Mouse (Mus musculus) midbrain, postnatal 0 days (tissue): ENCODE measurements around the gene Ets1. TPM values are rescaled to one million over a fixed set of nuclear protein-coding genes. Genes with fewer than 3 reads are reported as not detected.

Experiments used
- ATAC-seq: fragments of 200-750 bp; cut with Nextera tagmentation; 2 replicates; pipeline ENCODE4 v1.8.0; 2017; ENCODE audit warnings: moderate number of reproducible peaks, mild to moderate bottlenecking, moderate TSS enrichment, moderate library complexity; ENCODE audit not compliant: low FRiP score
- DNase-seq: peaks from one replicate; pipeline ENCODE4 v3.0.0-alpha.2; 2015; ENCODE audit warnings: low spot score
- H3K27ac ChIP-seq: fragments of 300-500 bp; sonication (generic); 2 replicates; pipeline ENCODE4 v1.5.1; 2014; ENCODE audit warnings: low read depth, mild to moderate bottlenecking, low read length, mixed read lengths
- H3K27me3 ChIP-seq: fragments of 300-500 bp; sonication (generic); 2 replicates; pipeline ENCODE4 v1.6.1; 2014; ENCODE audit warnings: low read length, control low read depth, mixed read lengths; ENCODE audit not compliant: insufficient read depth
- H3K36me3 ChIP-seq: fragments of 300-500 bp; sonication (generic); 2 replicates; pipeline ENCODE4 v1.6.1; 2014; ENCODE audit warnings: low read length, control low read depth, mixed read lengths; ENCODE audit not compliant: insufficient read depth
- H3K4me1 ChIP-seq: fragments of 300-500 bp; sonication (generic); 2 replicates; pipeline ENCODE4 v1.6.1; 2014; ENCODE audit warnings: mild to moderate bottlenecking, control low read depth, antibody characterized with exemption, low read length, mixed read lengths; ENCODE audit not compliant: insufficient read depth
- H3K4me2 ChIP-seq: fragments of 300-500 bp; sonication (generic); 2 replicates; pipeline ENCODE4 v1.6.1; 2014; ENCODE audit warnings: low read depth, mild to moderate bottlenecking, low read length, mixed read lengths; ENCODE audit not compliant: poor library complexity, severe bottlenecking
- H3K4me3 ChIP-seq: fragments of 300-500 bp; sonication (generic); 2 replicates; pipeline ENCODE4 v1.5.1; 2014; ENCODE audit warnings: low read depth, mild to moderate bottlenecking, low read length, moderate library complexity
- H3K9ac ChIP-seq: fragments of 300-500 bp; sonication (generic); replicated peaks from 2 replicates; pipeline ENCODE4 v1.6.1; 2014; ENCODE audit warnings: mild to moderate bottlenecking, low read length, moderate library complexity, mixed read lengths; ENCODE audit not compliant: poor library complexity, severe bottlenecking
- H3K9me3 ChIP-seq: fragments of 300-500 bp; sonication (generic); 2 replicates; pipeline ENCODE4 v1.6.1; 2016; ENCODE audit warnings: low read length, control low read depth
- CTCF ChIP-seq: IDR thresholded peaks from 2 replicates; pipeline ENCODE4 v1.5.1; 2016; ENCODE audit warnings: antibody characterized with exemption, mild to moderate bottlenecking
- WGBS: fragments of 180-500 bp; shearing (Covaris S2); extraction: QIAGEN DNeasy Blood & Tissue Kit; methylation state at CpG from one replicate; pipeline ENCODE4 v1.1.7; 2014; 5-methylcytosine and 5-hydroxymethylcytosine counted together
- polyA plus RNA-seq: library from polyadenylated mRNA; unstranded; fragments of >200 nt; fragmentation: Nextera tagmentation; extraction: Ambion mirVana; gene quantifications from 2 replicates; pipeline ENCODE4 v1.2.1, GENCODE M21; 2015
- total RNA-seq: library from RNA; depleted of rRNA; stranded (reverse); fragments of >200 nt; gene quantifications from 2 replicates; pipeline ENCODE4 v1.2.3, GENCODE M21; 2014

Ets1 gene
- total and polyA plus RNA-seq, 2 experiments from 2014 or later = 8.9 to 10.8 TPM

DNA sequence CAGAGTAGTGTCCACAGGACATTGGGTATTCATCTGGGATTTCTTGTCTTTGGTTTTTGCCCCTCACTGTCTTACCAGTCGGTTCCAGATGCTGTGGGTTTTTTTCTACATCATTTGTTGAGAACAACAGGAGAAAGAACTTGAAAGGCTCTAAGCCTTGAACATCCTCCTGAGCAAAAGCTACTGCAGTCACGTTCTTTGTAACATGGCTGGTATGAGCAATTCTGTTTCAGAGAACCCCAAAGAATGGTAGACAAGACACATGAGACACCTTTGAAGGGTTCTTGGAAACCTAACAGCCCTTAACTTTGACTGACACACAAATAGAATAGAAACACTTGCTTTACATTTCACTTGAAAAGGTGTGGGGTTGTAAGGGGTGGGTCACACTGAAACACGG lies 86.9 kb downstream of the Ets1 start:
- 76% methylated on average over 3 of the region's 3 CpGs for WGBS

GRCm38 (mm10) chr9:32724131-32724825 lies 88.3 kb downstream of the Ets1 start:
- TF ChIP-seq CTCF = no peak
- Histone ChIP-seq H3K9me3 (no peaks in the 10 kb centered on the region), H3K4me2 (no peak overlapping the region), H3K4me1 (no peaks in the 10 kb centered on the region), H3K27ac (no peak overlapping the region), H3K36me3 (no peaks in the 10 kb centered on the region), H3K27me3 (no peaks in the 10 kb centered on the region), H3K9ac (no peak overlapping the region), H3K4me3 (no peak overlapping the region)
- no peak for ATAC-seq
- 88% methylated on average over 7 of the region's 7 CpGs for WGBS
- no peak for DNase-seq

More for the DNA sequence above, 86.9 kb downstream of the Ets1 start:
- Histone ChIP-seq H3K4me3 (no peak overlapping the region), H3K27me3 (no peaks in the 10 kb centered on the region), H3K36me3 (no peaks in the 10 kb centered on the region), H3K4me1 (no peaks in the 10 kb centered on the region), H3K27ac (no peak overlapping the region), H3K4me2 (no peak overlapping the region), H3K9ac (no peak overlapping the region), H3K9me3 (no peaks in the 10 kb centered on the region)
- ATAC-seq (no peak), DNase-seq (no peak)
- TF ChIP-seq CTCF = no peak

DNA sequence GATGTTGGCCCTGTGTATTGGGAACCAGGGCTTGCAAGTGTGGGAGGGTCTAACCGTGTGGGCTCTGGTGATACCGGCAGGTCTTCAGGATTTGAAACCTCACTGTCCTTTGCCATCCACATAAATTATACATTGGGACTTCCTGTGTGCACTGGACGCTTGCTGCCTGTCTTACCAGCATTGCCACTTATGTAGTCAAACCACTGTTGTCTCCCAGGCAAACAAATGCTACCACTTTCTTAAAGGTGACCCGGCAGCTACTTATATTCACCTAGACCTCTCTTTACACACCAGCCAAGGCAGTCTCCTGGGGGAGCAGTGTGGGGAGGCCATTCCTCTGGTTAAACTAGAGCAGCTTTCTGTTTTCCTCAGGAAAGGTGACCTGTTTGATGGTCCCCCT lies 89.9 kb downstream of the Ets1 start:
- H3K27ac ChIP-seq = no peak overlapping the region
- no peaks in the 10 kb centered on the region for H3K9me3 ChIP-seq
- no peak for TF ChIP-seq CTCF
- WGBS = 87% methylated on average over 4 of the region's 4 CpGs
- no peaks in the 10 kb centered on the region for H3K27me3 ChIP-seq
- no peak overlapping the region for H3K4me2 ChIP-seq
- ATAC-seq = no peak
- H3K36me3 ChIP-seq = no peaks in the 10 kb centered on the region
- DNase-seq = no peak
- H3K4me3 ChIP-seq = no peak overlapping the region
- no peak overlapping the region for H3K9ac ChIP-seq
- no peaks in the 10 kb centered on the region for H3K4me1 ChIP-seq

DNA sequence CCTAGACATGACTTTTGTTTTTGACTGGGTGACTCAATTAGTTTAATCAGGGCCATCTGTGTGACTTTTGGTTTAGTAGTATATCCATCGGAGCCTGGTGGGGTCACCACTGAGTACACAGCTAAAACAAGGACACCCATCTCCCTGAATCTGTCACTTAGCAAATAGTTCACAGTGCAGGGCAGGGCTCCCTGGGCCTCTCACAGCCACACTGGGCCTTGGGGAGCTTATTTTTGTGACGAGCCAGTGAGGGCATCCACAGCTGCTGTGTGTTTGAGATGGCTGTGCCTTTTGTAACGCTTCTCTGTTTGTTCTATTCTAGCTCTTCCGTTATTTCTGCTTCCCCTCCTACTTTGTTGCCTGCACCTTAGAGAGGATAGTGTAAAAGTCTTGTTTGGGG lies 90.6 kb downstream of the Ets1 start:
- DNase-seq (no peak), ATAC-seq (no peak)
- H3K27me3 ChIP-seq = no peaks in the 10 kb centered on the region
- no peak overlapping the region for H3K4me2 ChIP-seq
- no peak overlapping the region for H3K27ac ChIP-seq
- TF ChIP-seq CTCF = no peak
- no peak overlapping the region for H3K4me3 ChIP-seq
- 86% methylated on average over 4 of the region's 4 CpGs for WGBS
- no peaks in the 10 kb centered on the region for H3K4me1 ChIP-seq
- no peak overlapping the region for H3K9ac ChIP-seq
- no peaks in the 10 kb centered on the region for H3K36me3 ChIP-seq
- H3K9me3 ChIP-seq = no peaks in the 10 kb centered on the region

- TF ChIP-seq CTCF = no peak
- no peak overlapping the region for H3K27ac ChIP-seq
These were observed 91.0 kb downstream of the Ets1 start for GRCm38 (mm10) chr9:32727058-32727457.

DNA sequence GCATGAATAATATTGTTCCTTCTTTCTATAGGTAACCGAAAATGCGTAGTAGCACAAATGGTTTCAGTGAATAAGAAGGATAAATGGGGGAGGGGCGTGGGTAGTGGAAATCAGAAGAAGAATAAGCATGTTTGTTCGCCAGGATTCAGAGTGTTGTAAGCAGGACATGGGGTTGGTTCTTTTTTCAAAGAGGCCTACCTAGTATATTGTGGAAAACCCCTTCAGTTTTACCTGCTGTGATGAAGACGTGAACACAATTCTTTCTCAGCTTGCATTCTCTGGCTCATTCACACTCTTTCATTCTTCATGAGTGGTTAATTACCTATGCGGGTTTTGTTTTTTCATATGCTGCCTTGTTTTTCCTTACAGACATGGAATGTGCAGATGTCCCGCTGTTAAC lies 92.3 kb downstream of the Ets1 start:
- Histone ChIP-seq H3K9me3 (no peaks in the 10 kb centered on the region), H3K9ac (no peak overlapping the region), H3K27ac (no peak overlapping the region), H3K36me3 (no peaks in the 10 kb centered on the region), H3K4me1 (no peaks in the 10 kb centered on the region), H3K27me3 (no peaks in the 10 kb centered on the region), H3K4me3 (no peak overlapping the region), H3K4me2 (no peak overlapping the region)
- DNase-seq = no peak
- no peak for TF ChIP-seq CTCF
- WGBS = 70% methylated on average over 7 of the region's 7 CpGs
- ATAC-seq = no peak

More at GRCm38 (mm10) chr9:32727058-32727457, 91.0 kb downstream of the Ets1 start:
- ATAC-seq = no peak
- no peaks in the 10 kb centered on the region for H3K9me3 ChIP-seq
- H3K4me2 ChIP-seq = no peak overlapping the region
- no peaks in the 10 kb centered on the region for H3K4me1 ChIP-seq
- H3K9ac ChIP-seq = no peak overlapping the region
- 98% methylated on average over 2 of the region's 2 CpGs for WGBS
- H3K4me3 ChIP-seq = no peak overlapping the region
- no peaks in the 10 kb centered on the region for H3K36me3 ChIP-seq
- DNase-seq = no peak
- H3K27me3 ChIP-seq = no peaks in the 10 kb centered on the region
